Mouse (Mus musculus): ENCODE measurements around the gene Zfp710.

DNA sequence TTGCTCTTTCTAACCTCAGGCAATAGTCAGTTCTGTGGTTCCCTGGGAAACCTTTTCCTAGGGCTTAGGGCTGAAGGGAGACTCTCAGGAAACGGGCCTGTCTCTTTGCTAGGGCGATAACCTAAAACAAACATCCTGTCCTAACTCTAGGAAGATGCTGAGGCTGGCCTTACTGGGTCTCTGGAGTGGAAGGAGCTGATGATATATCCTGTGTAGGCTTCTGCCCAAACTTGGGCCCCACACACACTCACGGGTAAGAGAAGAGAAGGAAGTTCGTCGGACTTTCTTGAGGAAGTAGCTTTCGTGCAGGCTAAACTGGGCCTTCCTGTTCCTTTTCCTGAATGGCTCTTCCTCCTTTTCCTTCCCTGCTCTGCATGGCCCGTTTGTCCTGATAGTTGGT lies 19.6 kb downstream of the Zfp710 start:
- TF ChIP-seq POLR2A (IDR thresholded peaks at IDR 0.05; ENCODE audit: low read depth, low read length): no peak
- TF ChIP-seq CTCF (conservative IDR thresholded peaks at IDR 0.05 in 1 of 2, IDR thresholded peaks at IDR 0.05 in 1 of 2; ENCODE audit: low read depth in 2 of 2, low read length in 2 of 2): no peak
- no peak for TF ChIP-seq RAD21 (IDR thresholded peaks at IDR 0.05; ENCODE audit: low read depth, low read length)
- no peak for TF ChIP-seq HCFC1 (IDR thresholded peaks at IDR 0.05; ENCODE audit: low read depth, low read length)
- TF ChIP-seq MYC (IDR thresholded peaks at IDR 0.05; ENCODE audit: low read depth, low read length): no peak
- TF ChIP-seq TBP (conservative IDR thresholded peaks at IDR 0.05; ENCODE audit: low read depth, low read length): no peak
- TF ChIP-seq E2F4 (IDR thresholded peaks at IDR 0.05; ENCODE audit: insufficient replicate concordance, low read depth, low read length): no peak
- no peak for TF ChIP-seq USF2 (conservative IDR thresholded peaks at IDR 0.05; ENCODE audit: low read depth, low read length)
- TF ChIP-seq ZKSCAN1 (IDR thresholded peaks at IDR 0.05; ENCODE audit: borderline replicate concordance, low read depth, low read length): no peak
- no peak for TF ChIP-seq NELFE (IDR thresholded peaks at IDR 0.05; ENCODE audit: low read depth, low read length)
- no peak for TF ChIP-seq CHD2 (IDR thresholded peaks at IDR 0.05; ENCODE audit: low read length)
- no peak for TF ChIP-seq NRF1 (IDR thresholded peaks at IDR 0.05; ENCODE audit: low read depth, low read length)
- TF ChIP-seq ZC3H11A (IDR thresholded peaks at IDR 0.05; ENCODE audit: low read depth, low read length): no peak

Measured in CH12.LX (cell line).